Mouse (Mus musculus) retina, embryonic 14.5 days (tissue): ENCODE results near the gene Gnaz.
A peak's percentile ranks its signal among the peaks of the same experiment; 100 is the strongest.

Experiments used
- DNase-seq: peaks from one replicate; pipeline ENCODE4 v3.0.0-alpha.2; 2015; ENCODE audit warnings: low spot score

Gene Gnaz

DNA sequence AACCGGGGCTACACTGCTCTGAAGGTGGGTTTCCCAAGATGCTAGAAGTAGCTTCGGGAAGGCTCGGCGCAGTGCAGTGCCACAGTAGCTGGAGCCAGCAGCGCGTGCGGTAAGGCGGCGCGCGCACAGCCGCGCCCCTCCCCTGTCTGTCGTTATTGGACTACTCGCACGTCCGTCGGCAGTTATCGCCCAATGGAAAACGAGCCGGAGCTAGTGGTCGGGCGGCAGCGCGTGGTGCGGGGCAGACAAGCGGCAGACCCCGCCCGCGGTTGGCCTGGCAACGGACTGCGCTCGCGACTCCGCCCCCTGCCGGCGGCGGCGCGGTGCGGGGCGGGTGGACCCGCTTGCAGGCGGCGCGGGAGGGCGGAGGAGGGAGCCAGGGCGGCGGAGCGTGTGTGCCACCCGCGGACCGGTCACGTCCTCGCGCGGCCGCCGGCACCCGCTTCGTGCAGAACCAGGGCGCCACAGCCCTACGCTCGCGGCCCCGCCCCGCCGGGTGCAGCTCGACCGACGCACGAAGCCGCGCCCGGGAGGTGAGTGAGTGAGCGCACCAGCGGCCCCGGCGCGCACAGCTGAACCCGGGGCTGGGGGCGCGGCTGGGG lies at the start of gene Gnaz:
Gene Gnaz, plus strand, starts transcription at position 328 of the 602 bp plus-strand sequence.
- DNase-seq: peak; percentile 99

DNA sequence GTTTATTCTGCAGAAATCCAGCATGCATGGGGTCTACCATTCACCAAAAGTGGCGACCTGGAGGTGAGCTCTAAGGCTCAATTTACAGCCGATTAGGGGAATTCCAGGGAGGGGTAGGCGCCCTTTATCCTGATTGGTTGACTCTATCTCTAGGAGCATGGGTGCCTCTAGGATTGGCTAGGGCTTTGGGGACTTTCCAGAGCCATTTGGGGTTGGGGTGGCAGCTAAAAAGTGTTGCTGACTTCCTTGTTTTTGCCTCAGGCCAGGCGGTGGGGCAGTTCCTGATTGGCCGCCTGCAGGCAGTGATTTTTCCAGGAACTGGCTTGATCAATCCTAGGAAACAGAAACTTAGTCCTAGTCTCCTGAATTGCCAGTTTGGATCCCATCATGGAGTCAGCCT lies 47.7 kb upstream of the Gnaz start:
- no peak for DNase-seq

DNA sequence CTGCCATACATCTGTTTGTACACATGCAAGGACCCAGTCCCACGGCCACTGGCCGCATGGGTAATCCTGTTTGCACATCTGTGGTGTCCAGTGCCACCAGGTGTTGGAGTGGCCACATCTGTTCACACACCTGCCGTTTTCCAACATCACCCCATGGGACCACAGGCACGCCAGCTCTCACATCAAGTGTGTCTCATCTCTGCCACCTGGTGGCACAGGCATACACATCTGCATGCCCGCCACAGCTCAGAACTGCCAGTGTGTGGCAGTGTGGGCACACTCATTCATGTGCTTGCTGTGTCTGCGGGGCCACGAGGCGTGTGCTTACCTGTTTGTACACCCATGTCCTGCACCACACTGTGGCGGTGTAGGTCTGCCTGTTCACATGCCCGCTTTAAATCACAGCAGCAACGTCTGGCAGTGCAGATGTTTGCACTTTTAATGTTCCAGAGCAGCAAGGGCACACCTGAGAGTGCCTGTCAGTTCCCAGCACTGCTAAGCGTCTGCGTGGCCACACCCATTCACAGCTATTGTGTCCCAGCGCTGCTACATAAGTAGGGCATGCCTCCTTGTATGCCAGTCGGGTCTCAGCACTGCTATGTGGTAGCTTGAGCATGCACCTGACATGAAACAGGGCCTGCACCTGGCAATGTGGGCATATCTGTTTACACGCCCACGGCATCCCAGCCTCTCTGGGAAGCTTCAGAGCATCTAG lies 46.0 kb upstream of the Gnaz start:
- peak; percentile 36 for DNase-seq

DNA sequence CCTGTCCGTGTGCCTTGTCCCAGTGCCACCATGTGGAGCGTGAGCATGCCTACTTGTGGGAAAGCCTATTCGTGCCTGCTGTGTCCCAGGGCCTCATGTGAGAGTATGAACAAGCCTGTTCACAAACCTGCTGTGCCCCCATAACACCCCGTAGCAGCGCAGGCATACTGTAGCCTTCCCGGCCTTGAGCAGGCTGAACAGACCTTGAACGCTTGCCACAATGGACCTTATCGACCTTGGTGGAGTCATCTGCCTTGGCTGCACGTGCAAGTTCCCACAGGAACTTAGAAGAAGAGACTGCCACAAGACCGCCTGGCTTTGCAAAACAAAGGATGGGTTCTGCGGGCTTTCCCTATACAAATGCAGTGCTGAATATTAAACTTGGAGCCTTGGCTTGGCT lies 45.4 kb upstream of the Gnaz start:
- DNase-seq: no peak

DNA sequence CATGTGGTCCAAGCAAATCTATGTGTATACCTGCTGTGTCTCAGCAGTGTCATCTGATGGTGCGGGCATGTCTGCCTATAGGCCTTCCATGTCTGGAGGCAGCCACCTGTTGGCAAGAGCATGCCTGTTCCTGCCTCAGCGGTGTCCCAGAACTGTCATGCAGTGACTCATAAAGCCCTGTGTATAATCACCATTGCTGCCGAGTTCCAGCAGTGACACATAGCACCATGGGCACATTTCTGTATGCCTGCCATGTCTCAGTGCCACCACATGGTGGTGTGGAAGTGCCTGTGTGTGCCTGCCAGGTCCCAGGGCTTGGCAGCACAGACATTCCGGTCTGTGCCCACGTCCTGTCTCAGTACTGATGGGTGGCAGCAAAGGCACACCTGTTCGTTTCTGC lies 44.2 kb upstream of the Gnaz start:
- peak; percentile 69 for DNase-seq

DNA sequence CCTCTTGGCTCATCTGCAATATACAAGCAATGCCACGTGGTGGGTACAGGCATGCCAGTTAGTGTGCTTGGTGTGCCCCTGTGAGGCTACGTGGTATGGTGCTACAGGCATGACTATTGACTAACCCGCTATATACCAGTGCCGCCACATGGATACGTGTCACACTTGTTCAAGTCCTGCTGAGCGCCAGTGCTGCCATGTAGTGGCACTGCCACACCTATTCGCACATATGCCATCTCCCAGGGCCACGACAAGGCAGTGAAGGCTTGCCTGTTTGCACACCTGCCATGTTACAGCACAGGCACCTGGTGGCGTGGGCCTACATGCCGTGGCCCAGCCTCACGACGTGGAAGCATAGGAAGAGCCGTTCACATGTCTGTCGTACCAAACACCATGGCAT lies 42.7 kb upstream of the Gnaz start:
- DNase-seq: no peak

DNA sequence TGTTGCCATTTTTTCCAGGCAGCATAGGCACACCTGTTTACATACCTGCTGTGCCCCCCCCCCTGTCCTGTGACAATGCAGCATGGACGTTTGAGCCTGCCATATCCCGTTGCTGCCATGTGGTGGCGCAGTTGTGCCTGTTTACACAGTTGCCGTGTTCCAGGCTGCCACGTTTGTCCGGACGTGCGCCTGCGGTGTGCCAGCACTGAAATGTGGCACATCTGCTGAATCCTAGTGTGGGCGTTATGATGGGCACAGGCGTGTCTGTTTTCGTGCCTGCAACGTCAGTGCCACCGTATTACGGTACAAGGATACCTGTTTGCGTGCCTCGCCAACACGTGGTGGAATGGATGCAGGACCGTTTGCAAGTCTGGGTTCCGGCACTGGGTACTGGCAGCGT lies 41.7 kb upstream of the Gnaz start:
- peak; percentile 66 for DNase-seq

DNA sequence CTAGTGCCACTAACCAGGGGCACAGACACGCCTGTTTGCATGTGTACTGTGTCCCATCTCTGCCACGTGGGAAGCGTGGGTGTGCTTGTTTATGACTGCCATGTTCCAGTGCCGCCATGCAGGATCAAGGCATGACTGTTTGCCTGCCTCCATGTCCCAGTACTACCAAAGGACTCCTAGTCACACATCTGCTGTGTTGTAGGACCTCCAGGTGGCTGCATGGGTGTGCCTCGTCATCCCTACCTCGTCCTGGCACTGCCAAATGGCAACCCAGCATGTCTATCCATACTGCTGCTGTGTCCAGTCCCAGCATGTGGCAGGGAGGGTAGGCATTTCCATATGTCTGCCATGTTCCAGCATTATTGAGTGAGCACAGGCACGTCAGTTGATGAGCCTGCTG lies 38.7 kb upstream of the Gnaz start:
- no peak for DNase-seq

DNA sequence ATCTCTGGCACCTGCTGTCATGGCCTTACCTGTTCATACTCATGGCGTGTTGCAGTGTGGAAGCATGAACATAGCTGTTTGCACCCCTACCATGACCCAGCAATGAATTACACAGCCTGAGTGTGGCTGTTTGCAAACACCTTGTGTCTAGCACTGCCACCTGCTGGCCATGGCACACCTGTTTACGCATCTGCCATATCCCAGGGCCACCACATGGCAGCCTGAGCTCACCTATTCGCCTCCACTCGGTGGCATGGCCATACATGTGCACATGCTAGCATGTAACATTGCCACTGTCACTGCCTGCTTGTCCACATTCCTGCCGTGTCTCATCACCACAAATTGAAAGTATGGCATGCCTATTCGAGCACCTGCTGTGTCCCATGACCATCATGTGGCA lies 37.4 kb upstream of the Gnaz start:
- no peak for DNase-seq

DNA sequence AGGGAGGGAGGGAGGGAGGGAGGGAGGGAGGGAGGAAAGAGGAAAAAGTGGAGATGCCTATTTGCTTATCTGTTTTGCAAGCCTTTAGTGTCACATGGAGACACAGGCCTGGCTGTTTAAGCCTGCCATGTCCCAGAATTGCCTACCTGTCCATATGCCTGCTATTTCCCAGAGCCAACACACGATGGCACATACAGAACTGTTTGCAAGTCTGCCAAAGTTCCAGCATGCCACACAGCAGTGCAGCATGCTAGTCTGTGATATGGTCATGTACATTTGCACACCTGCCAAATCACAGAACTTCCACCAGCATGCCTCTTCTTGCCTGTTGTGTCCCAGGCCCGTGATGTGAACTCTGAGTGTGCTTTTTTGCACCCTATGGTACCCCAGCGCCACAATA lies 36.4 kb upstream of the Gnaz start:
- DNase-seq: no peak

DNA sequence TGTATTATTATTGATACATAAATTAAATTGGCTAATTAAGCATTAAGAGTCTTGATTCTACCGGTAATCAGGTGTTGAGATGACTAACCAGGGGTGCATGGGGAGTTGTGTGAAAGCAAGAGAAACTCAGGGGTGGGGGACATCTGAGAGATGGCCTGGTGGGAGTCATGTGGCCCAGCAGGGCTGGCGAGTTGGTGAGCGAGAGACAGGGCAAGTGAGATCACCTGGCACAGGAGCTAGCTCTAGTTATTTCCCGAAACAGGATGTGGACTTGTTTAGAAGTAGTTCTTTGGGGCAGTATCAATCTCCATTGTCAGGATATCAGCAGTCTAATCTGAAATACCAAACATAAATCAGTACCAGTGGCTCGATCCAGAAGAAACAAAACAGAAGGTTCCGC lies 35.3 kb upstream of the Gnaz start:
- DNase-seq: no peak

DNA sequence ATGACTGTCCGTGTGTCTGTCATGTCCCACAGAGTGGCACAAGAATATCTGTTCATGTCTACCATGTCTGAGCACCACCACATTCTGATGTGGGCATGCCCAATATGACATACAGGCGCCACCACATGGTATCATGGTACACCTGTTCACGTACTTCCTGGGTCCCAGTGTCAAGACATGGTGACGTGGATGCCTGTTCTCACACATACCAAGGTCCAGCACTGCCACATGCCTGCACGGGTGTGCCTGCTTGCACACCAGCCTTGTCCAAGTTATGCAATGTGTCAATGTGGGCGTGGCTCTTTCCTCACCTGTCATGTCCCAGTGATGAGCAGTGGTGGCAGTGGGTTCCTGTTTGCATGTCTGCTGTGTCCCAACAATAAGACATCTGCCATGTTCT lies 34.5 kb upstream of the Gnaz start:
- no peak for DNase-seq

DNA sequence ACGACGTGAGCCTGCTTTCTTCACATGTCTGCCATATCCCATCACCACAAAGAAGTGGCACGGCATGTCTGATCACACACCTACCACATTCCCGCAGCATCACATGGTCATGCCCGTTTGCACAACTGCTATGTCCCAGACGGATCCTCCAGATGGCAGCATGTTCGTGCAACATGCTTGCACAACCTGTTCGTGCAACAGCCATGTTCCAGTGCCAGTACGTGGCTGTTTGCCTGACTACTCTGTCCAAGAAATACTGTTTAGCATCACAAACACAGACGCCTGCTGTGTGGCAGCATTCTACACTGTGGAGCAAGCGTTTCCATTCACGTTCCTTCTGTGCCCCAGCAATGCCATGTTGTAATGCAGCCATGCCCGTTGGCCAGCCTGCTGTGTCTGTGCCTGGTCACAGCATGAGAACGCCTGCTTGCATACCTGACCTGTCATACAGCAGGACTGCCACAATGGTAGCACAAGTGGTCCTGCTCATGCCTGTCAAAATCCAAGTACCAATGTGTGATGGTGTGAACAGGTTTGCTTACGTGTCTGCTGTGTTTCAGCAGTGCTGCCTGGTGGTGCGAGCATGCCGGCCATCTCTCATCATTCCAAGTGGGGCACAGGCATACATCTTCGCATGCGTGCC lies 33.3 kb upstream of the Gnaz start:
- no peak for DNase-seq

DNA sequence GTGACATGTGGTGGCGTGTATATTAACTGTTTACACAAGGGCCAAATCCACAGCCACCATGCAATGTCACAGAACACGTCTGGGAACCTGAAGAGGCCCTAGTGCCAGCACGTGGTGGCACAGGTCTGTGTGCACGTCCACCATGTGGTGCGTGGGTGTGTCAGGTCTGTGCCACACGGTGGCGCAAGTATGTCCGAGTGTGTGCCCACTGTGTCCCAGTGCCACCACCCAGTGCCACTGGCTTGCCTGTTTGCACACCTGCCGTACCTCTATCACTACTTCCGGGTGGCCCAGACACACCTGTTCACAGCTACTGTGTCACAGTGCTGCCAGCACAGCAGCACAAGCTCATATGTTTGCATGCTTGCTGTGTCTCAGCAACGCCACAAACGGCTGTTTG lies 32.5 kb upstream of the Gnaz start:
- DNase-seq: no peak

DNA sequence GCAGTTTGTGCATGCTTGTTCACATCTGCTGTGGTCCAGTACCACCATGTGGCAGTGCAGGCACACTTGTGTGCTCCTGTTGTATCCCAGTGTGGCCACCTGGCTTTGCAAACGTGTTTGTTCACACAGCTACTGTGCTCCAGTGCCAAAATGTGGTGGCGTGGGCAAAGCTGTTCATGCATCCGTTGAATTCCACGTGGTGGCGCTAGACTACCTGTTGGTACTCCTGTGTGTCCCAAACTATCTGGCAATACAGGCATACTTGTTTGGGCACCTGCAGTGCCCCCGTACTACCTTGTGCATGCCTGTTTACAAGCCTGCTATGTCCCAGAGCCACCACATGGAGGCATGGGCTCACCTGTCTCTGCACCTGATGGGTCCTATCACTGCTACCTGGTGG lies 32.0 kb upstream of the Gnaz start:
- peak; percentile 66 for DNase-seq

DNA sequence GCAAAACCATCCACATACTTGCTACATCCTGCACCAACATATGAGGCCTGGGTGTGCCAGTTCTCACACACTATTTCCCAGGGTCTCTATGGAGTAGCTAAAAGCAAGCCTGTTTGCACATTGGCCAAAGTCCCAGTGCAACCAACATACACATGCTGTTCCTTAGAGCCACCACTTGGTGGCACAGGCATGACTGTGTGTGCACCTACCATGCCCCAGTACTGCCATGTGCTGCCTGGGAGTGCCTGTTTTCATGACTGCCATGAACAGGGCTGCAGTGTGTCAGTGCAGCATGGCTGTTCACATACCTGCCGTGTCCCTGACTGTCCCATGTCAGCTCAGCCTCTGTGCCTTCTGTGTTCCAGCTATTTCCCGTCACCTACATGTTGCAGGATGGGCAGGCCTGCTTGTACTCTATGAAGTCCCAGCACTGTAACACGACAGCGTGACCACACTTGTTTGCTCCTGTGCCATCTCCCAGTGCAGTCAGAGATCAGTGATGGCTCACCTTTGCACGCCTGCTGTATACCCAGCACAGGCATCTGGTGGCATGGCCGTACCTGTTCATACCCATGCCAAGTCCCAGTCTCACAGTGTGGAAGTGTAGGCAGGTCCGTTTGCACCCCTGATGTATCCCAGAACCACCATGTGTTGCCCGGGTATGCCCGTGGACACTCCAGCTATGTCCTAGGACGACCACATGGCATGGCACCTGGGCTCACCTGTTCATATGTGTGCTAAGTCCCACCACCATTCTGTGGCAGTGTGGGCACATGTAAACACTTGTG lies 29.8 kb upstream of the Gnaz start:
- DNase-seq: peak; percentile 44

DNA sequence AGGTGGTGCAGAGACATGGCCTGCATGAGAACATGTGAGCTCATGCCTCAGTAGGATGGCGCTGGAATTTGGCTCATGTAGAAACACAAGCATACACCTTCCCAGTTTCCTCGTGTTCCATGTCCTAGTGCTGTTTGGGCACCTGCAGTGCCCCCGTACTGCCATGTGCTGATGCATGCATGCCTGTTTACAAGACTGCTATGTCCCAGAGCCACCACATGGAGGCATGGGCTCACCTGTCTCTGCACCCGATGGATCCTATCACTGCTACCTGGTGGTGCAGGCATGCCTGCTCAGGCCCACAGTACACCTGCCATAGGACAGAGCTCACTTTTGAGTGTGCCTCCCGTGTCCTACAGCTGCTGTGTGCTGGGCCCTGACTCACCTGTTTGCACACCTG lies 28.6 kb upstream of the Gnaz start:
- DNase-seq: no peak

DNA sequence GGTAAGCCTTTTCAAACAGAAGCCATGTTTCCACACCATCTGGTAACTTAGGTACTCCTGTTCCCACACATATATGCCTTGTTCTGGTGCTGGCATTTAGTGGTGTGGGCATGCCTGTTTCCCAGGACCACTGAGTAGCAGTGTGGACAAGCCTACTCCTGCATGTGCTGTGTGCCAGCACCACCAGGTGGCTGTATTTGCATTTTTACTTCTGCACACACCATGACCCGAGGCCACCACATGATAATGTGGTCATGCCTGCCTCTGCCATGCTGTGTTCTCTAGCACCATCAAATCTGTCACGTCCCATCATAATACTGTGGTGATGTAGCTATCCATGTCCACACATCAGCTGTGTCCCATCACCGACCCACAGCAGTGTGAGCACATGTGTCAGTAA lies 27.7 kb upstream of the Gnaz start:
- peak; percentile 42 for DNase-seq

DNA sequence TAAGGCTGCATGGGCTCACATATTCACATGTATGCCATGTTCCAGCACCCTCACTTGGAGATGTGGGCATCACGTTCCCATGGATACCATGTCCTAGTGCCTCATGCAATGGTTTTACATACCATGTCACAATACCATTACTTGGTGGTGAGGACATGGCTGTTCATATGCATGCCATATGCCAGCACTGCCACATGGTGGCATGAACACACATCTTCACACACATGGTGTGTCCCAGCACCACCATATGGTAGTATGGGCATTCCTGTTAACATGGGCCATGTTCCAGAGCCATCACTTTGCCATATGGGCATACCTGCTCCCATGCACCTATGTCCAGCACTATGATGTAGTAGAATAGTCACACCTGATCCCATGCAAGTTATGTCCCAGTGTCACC lies 26.2 kb upstream of the Gnaz start:
- no peak for DNase-seq

DNA sequence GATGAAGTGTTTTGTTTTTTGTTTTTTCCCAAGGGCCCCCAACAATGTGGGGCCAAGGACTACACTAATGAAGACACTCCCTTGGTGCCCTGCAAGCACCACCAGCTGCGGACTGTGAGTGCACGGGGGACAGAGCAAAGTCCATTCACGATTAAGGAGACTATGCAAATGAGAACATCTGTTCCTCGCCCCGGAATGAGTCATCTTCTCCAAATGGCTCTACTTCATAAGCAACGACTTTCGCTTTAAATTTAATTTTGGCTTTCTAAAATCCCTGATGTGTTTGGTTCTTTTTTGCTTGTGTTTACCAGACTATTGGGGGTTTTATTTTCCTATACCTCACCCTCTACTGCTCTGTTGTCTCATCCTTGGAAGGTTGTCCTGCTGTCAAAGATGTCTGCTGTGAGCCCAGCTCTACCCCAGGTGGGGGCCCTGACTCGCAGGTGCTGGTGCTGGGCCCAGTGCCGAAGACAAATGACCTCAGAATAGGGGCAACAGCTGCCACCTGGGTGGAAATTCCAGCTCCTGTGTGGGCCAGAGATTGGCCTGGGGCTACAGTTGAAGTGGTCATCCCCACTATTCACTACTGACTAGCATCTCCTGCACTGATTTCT lies 14.0 kb upstream of the Gnaz start:
- DNase-seq: no peak

DNA sequence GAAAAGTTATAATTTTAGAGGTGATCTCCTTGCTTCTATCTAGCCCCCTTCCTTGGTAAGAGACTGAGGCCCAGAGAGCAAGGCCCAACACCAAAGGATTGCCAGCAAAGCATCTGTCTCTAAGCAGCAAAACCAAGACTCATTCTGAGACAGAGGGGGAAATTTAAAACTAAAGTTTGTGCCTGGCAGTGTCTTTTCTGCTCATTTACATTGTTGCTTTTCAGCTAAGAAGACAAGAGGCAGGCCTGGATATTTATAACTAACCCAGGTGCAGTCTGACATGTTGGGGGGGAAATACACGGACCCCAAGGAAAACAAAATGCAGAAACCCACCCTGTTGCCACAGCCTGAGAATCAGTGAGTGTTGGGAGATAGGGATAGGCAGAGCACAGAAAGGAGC lies 2.6 kb upstream of the Gnaz start:
- no peak for DNase-seq

DNA sequence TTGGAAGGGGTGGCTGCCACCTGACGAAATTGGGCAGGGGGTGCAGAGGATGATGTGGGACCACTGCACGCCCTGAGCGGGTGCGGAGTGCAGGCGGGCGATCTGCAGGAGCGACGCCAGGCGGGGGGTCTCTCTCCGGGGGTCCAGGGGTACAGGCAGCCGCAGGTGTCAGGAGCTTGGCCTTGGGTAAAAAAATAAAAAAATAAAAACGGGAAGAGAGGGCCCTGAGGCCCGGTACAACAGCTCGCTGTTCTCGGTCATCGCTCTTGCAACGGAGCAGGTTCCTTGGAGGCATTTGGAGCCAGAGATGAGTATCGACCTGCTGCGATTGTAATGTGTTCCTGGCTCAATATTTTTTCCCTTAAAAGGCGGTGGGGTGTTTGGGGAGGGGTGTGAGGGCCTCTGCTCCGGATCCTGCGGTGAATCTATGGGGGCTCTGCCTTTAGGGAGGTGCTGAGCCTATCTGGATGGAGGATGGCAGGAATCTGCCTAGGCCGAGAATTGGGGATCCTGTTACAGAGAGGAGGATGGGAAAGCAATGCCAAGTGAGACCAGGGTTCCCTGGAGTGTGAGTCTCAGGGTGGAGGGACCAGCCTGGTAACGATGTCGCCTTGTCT lies 782 bp downstream of the Gnaz start:
- DNase-seq: peak; percentile 32
